Mouse (Mus musculus): ENCODE data around the gene Dcp1a. TPM values are rescaled to one million over a fixed set of nuclear protein-coding genes. Genes with fewer than 3 reads are reported as not detected.

Dcp1a gene
- polyA plus RNA-seq, 1 experiment: 81.8 TPM

GRCm38 (mm10) chr14:30560803-30561389, 81.6 kb downstream of the Dcp1a start:
- no peaks in the 10 kb centered on the region for H3K27me3 ChIP-seq (ENCODE audit: control insufficient read depth, insufficient read depth, low read length)
- DNase-seq: no peak
- H3K4me3 ChIP-seq (ENCODE audit: control insufficient read depth, insufficient read depth, low read length): no peak overlapping the region
- 96% methylated on average over 13 of the region's 13 CpGs for WGBS
- no peak overlapping the region for H3K27ac ChIP-seq (ENCODE audit: control insufficient read depth, insufficient read depth, low read length)
- H3K4me1 ChIP-seq (replicated peaks; ENCODE audit: control insufficient read depth, insufficient read depth, low read length): no peaks in the 10 kb centered on the region
- TF ChIP-seq POLR2A (IDR thresholded peaks at IDR 0.05; ENCODE audit: control insufficient read depth, extremely low read depth, insufficient read depth, low read length, poor library complexity) (no peak), CTCF (IDR thresholded peaks at IDR 0.05; ENCODE audit: borderline replicate concordance, control insufficient read depth, extremely low read depth, insufficient read depth, low read length, poor library complexity) (no peak)
- peaks cover 36% of the 10 kb centered on the region for H3K36me3 ChIP-seq (ENCODE audit: control insufficient read depth, insufficient read depth, low read length)

- WGBS: 95% methylated on average over 14 of the region's 14 CpGs
- TF ChIP-seq CTCF (IDR thresholded peaks at IDR 0.05; ENCODE audit: borderline replicate concordance, control insufficient read depth, extremely low read depth, insufficient read depth, low read length, poor library complexity): no peak
- no peak for TF ChIP-seq POLR2A (IDR thresholded peaks at IDR 0.05; ENCODE audit: control insufficient read depth, extremely low read depth, insufficient read depth, low read length, poor library complexity)
- peaks cover 42% of the 10 kb centered on the region for H3K36me3 ChIP-seq (ENCODE audit: control insufficient read depth, insufficient read depth, low read length)
Observed at GRCm38 (mm10) chr14:30561470-30562187, 82.3 kb downstream of the Dcp1a start.

GRCm38 (mm10) chr14:30562343-30562742, 83.0 kb downstream of the Dcp1a start:
- Histone ChIP-seq H3K4me1 (replicated peaks; ENCODE audit: control insufficient read depth, insufficient read depth, low read length) (no peaks in the 10 kb centered on the region), H3K27me3 (ENCODE audit: control insufficient read depth, insufficient read depth, low read length) (no peaks in the 10 kb centered on the region), H3K27ac (ENCODE audit: control insufficient read depth, insufficient read depth, low read length) (no peak overlapping the region), H3K4me3 (ENCODE audit: control insufficient read depth, insufficient read depth, low read length) (no peak overlapping the region), H3K36me3 (ENCODE audit: control insufficient read depth, insufficient read depth, low read length) (peaks cover 47% of the 10 kb centered on the region)
- TF ChIP-seq POLR2A (IDR thresholded peaks at IDR 0.05; ENCODE audit: control insufficient read depth, extremely low read depth, insufficient read depth, low read length, poor library complexity): no peak
- TF ChIP-seq CTCF (IDR thresholded peaks at IDR 0.05; ENCODE audit: borderline replicate concordance, control insufficient read depth, extremely low read depth, insufficient read depth, low read length, poor library complexity): no peak
- DNase-seq: no peak

More at GRCm38 (mm10) chr14:30561470-30562187, 82.3 kb downstream of the Dcp1a start:
- Histone ChIP-seq H3K4me1 (replicated peaks; ENCODE audit: control insufficient read depth, insufficient read depth, low read length) (no peaks in the 10 kb centered on the region), H3K27me3 (ENCODE audit: control insufficient read depth, insufficient read depth, low read length) (no peaks in the 10 kb centered on the region), H3K27ac (ENCODE audit: control insufficient read depth, insufficient read depth, low read length) (no peak overlapping the region), H3K4me3 (ENCODE audit: control insufficient read depth, insufficient read depth, low read length) (no peak overlapping the region)
- no peak for DNase-seq

GRCm38 (mm10) chr14:30564451-30564850, 85.1 kb downstream of the Dcp1a start:
- no peak for DNase-seq
- Histone ChIP-seq H3K27me3 (ENCODE audit: control insufficient read depth, insufficient read depth, low read length) (no peaks in the 10 kb centered on the region), H3K27ac (ENCODE audit: control insufficient read depth, insufficient read depth, low read length) (no peak overlapping the region), H3K4me1 (replicated peaks; ENCODE audit: control insufficient read depth, insufficient read depth, low read length) (no peaks in the 10 kb centered on the region), H3K4me3 (ENCODE audit: control insufficient read depth, insufficient read depth, low read length) (no peak overlapping the region), H3K36me3 (ENCODE audit: control insufficient read depth, insufficient read depth, low read length) (peaks cover 45% of the 10 kb centered on the region)
- TF ChIP-seq POLR2A (IDR thresholded peaks at IDR 0.05; ENCODE audit: control insufficient read depth, extremely low read depth, insufficient read depth, low read length, poor library complexity) (no peak), CTCF (IDR thresholded peaks at IDR 0.05; ENCODE audit: borderline replicate concordance, control insufficient read depth, extremely low read depth, insufficient read depth, low read length, poor library complexity) (no peak)
- WGBS: 79% methylated on average over 2 of the region's 2 CpGs

- TF ChIP-seq POLR2A (IDR thresholded peaks at IDR 0.05; ENCODE audit: control insufficient read depth, extremely low read depth, insufficient read depth, low read length, poor library complexity): no peak
- TF ChIP-seq CTCF (IDR thresholded peaks at IDR 0.05; ENCODE audit: borderline replicate concordance, control insufficient read depth, extremely low read depth, insufficient read depth, low read length, poor library complexity): no peak
- WGBS: 95% methylated on average over 6 of the region's 6 CpGs
- Histone ChIP-seq H3K4me3 (ENCODE audit: control insufficient read depth, insufficient read depth, low read length) (no peak overlapping the region), H3K36me3 (ENCODE audit: control insufficient read depth, insufficient read depth, low read length) (peaks cover 48% of the 10 kb centered on the region), H3K27ac (ENCODE audit: control insufficient read depth, insufficient read depth, low read length) (no peak overlapping the region), H3K27me3 (ENCODE audit: control insufficient read depth, insufficient read depth, low read length) (no peaks in the 10 kb centered on the region), H3K4me1 (replicated peaks; ENCODE audit: control insufficient read depth, insufficient read depth, low read length) (no peaks in the 10 kb centered on the region)
- no peak for DNase-seq
Observed at GRCm38 (mm10) chr14:30566317-30566716, 87.0 kb downstream of the Dcp1a start.

- TF ChIP-seq POLR2A (IDR thresholded peaks at IDR 0.05; ENCODE audit: control insufficient read depth, extremely low read depth, insufficient read depth, low read length, poor library complexity) (no peak), CTCF (IDR thresholded peaks at IDR 0.05; ENCODE audit: borderline replicate concordance, control insufficient read depth, extremely low read depth, insufficient read depth, low read length, poor library complexity) (no peak)
- no peak overlapping the region for H3K4me3 ChIP-seq (ENCODE audit: control insufficient read depth, insufficient read depth, low read length)
- no peaks in the 10 kb centered on the region for H3K27me3 ChIP-seq (ENCODE audit: control insufficient read depth, insufficient read depth, low read length)
- H3K27ac ChIP-seq (ENCODE audit: control insufficient read depth, insufficient read depth, low read length): no peak overlapping the region
- H3K4me1 ChIP-seq (replicated peaks; ENCODE audit: control insufficient read depth, insufficient read depth, low read length): no peaks in the 10 kb centered on the region
- no peak for DNase-seq
- WGBS: 94% methylated on average over 9 of the region's 9 CpGs
- H3K36me3 ChIP-seq (ENCODE audit: control insufficient read depth, insufficient read depth, low read length): peaks cover 59% of the 10 kb centered on the region
Observed at GRCm38 (mm10) chr14:30568016-30568415, 88.7 kb downstream of the Dcp1a start.
